Comparison of ENCODE assay signal across 22 mouse cellular contexts in genomic region chr2:5673816-5674215, GRCm38 (mm10). TPM values are rescaled to one million over a fixed set of nuclear protein-coding genes. Genes with fewer than 3 reads are reported as not detected.
DNase-seq lines count a peak whose midpoint lies in the region; ATAC-seq and TF ChIP-seq lines count a peak whose summit lies in the region.
"Had no signal": no experiment of that assay in that cellular context is flagged by ENCODE, and none has a peak within 500 bp of the region (broad histone marks: within the 10 kb centered on the region; RNA-seq: fewer than 3 reads in every experiment).

No protein-coding gene starts in this region.

- ATAC-seq in liver, embryonic 13.5 days (ENCODE audit: low read depth) = peak; percentile 25; the same call in 1 of the 2 replicates
- no peak for ATAC-seq in liver, embryonic 12.5 days
- peak; percentile 85 for ATAC-seq in liver, postnatal 0 days
- ATAC-seq: activated CD4-positive, CD25-positive, alpha-beta regulatory T cell, adult 4 months; CD4-positive, CD25-positive, alpha-beta regulatory T cell, adult 4 months; forebrain, embryonic 14.5 days; hindbrain, postnatal 0 days had no signal

- H3K9ac ChIP-seq in liver, embryonic 13.5 days = no peak overlapping the region
- H3K9ac ChIP-seq in liver, embryonic 12.5 days = no peak overlapping the region
- H3K9ac ChIP-seq in liver, postnatal 0 days (replicated peaks) = no peak overlapping the region
- H3K9ac ChIP-seq: heart, embryonic 12.5 days; heart, embryonic 15.5 days; hindbrain, embryonic 14.5 days had no signal

- no peak for TF ChIP-seq CTCF in liver, postnatal 0 days (IDR thresholded peaks at IDR 0.05; ENCODE audit: low read depth)

- H3K4me1 ChIP-seq in liver, embryonic 13.5 days (replicated peaks) = peaks cover 9% of the 10 kb centered on the region; the same call in 1 of the 2 replicates
- H3K4me1 ChIP-seq in liver, embryonic 12.5 days = peaks cover 14% of the 10 kb centered on the region; the same call in 1 of the 2 replicates
- H3K4me1 ChIP-seq in liver, postnatal 0 days (ENCODE audit: insufficient read depth) = peaks cover 13% of the 10 kb centered on the region; the same call in 1 of the 2 replicates

- TF ChIP-seq EP300 in liver, postnatal 0 days (IDR thresholded peaks at IDR 0.05; ENCODE audit: low read depth) = no peak

- WGBS in liver, embryonic 13.5 days (ENCODE audit: insufficient replicate concordance) = 52% methylated on average over 6 of the region's 6 CpGs
- WGBS in liver, embryonic 12.5 days (ENCODE audit: insufficient replicate concordance) = 58% methylated on average over 6 of the region's 6 CpGs
- WGBS in liver, postnatal 0 days (ENCODE audit: insufficient replicate concordance) = 62% methylated on average over 6 of the region's 6 CpGs

- no peak overlapping the region for H3K4me3 ChIP-seq in liver, embryonic 13.5 days (replicated peaks)
- no peak overlapping the region for H3K4me3 ChIP-seq in liver, embryonic 12.5 days
- no peak overlapping the region for H3K4me3 ChIP-seq in liver, postnatal 0 days (ENCODE audit: low read depth, low read length)
- H3K4me3 ChIP-seq: heart, embryonic 12.5 days; heart, embryonic 15.5 days had no signal

- no peaks in the 10 kb centered on the region for H3K9me3 ChIP-seq in liver, embryonic 13.5 days (replicated peaks)
- no peaks in the 10 kb centered on the region for H3K9me3 ChIP-seq in liver, embryonic 12.5 days (replicated peaks)
- H3K9me3 ChIP-seq in liver, postnatal 0 days (ENCODE audit: low read length) = no peaks in the 10 kb centered on the region
- H3K9me3 ChIP-seq: heart, embryonic 15.5 days had no signal

- H3K4me2 ChIP-seq in liver, embryonic 13.5 days = no peak overlapping the region
- H3K4me2 ChIP-seq in liver, embryonic 12.5 days = no peak overlapping the region
- no peak overlapping the region for H3K4me2 ChIP-seq in liver, postnatal 0 days (ENCODE audit: low read depth, low read length)
- H3K4me2 ChIP-seq: heart, embryonic 12.5 days; heart, embryonic 15.5 days; hindbrain, embryonic 14.5 days had no signal

- no peaks in the 10 kb centered on the region for H3K36me3 ChIP-seq in liver, embryonic 13.5 days
- no peaks in the 10 kb centered on the region for H3K36me3 ChIP-seq in liver, embryonic 12.5 days
- no peaks in the 10 kb centered on the region for H3K36me3 ChIP-seq in liver, postnatal 0 days (replicated peaks; ENCODE audit: insufficient read depth, low read length)
- H3K36me3 ChIP-seq: heart, embryonic 12.5 days; heart, embryonic 15.5 days had no signal

- no peak for DNase-seq in liver, embryonic 13.5 days
- peak; percentile 22 for DNase-seq in ovary, adult 18-20 months (ENCODE audit: low spot score)
- no peak for DNase-seq in ovary, postnatal 14 days (ENCODE audit: low spot score)
- peak; percentile 51 for DNase-seq in liver, postnatal 0 days
- peak; percentile 34 for DNase-seq in yolk sac, embryonic 10.5 days (ENCODE audit: low spot score)
- no peak for DNase-seq in cerebellum, postnatal 4 days (ENCODE audit: low spot score in 2 of 2)
- DNase-seq: adrenal gland, adult 8-10 months; adrenal gland, postnatal 25 days; cerebellum, adult 11-12 months; cerebellum, adult 8-10 months; cerebellum, postnatal 10 days; cerebellum, postnatal 36 days; gastrocnemius, postnatal 25 days; heart, postnatal 4 days had no signal

- H3K27me3 ChIP-seq in liver, embryonic 13.5 days = no peaks in the 10 kb centered on the region
- H3K27me3 ChIP-seq in liver, embryonic 12.5 days (replicated peaks) = no peaks in the 10 kb centered on the region
- H3K27me3 ChIP-seq in liver, postnatal 0 days (ENCODE audit: insufficient read depth, low read length) = no peaks in the 10 kb centered on the region
- H3K27me3 ChIP-seq: heart, embryonic 12.5 days; heart, embryonic 15.5 days had no signal

- H3K27ac ChIP-seq in liver, embryonic 13.5 days = no peak overlapping the region
- no peak overlapping the region for H3K27ac ChIP-seq in liver, embryonic 12.5 days
- peak overlapping the region; percentile 76 for H3K27ac ChIP-seq in liver, postnatal 0 days (ENCODE audit: low read depth)
- H3K27ac ChIP-seq: heart, embryonic 15.5 days; hindbrain, embryonic 14.5 days; hindbrain, postnatal 0 days had no signal

RNA-seq across cellular contexts. Expression of gene Camk1d, which starts 40.5 kb away (rescaled TPM):
- 0.82 and 0.90 TPM in 2 replicates for polyA plus RNA-seq in liver, embryonic 13.5 days (2015; fragmentation: Nextera tagmentation; extraction: Ambion mirVana)
- 1.3 and 1.5 TPM in 2 replicates for polyA plus RNA-seq in liver, embryonic 12.5 days (2016; fragmentation: Nextera tagmentation; extraction: Ambion mirVana)
- polyA plus RNA-seq in liver, postnatal 0 days (2015; fragmentation: Nextera tagmentation; extraction: Ambion mirVana) = 2.0 and 2.2 TPM in 2 replicates

Comparison
In these comparisons a context has a peak if more than half of its experiments do, and no peak if none do; other contexts are left out.
1. DNase-seq: peak in ovary, adult 18-20 months (single experiment), liver, postnatal 0 days (single experiment) and yolk sac, embryonic 10.5 days (single experiment); none in liver, embryonic 13.5 days (single experiment), ovary, postnatal 14 days (single experiment) and cerebellum, postnatal 4 days (0 of 2).